Mouse (Mus musculus) left cerebral cortex, postnatal 4 days (tissue): ENCODE measurements around the gene Clec14a. TPM values are rescaled to one million over a fixed set of nuclear protein-coding genes. Genes with fewer than 3 reads are reported as not detected.
"Not testable (repeated sequence)": the region's sequence is repeated elsewhere in the genome, so short reads cannot be mapped to it uniquely, and the experiment has no call there.

ENCODE experiments used
- DNase-seq: peaks from one replicate; pipeline ENCODE4 v3.0.0-alpha.2; 2022
- intact Hi-C: fragments of 180-260 bp; cut with DNase I; formaldehyde crosslinking; loops from one replicate; pipeline ENCODE4 v1.15.1; 2025
- total RNA-seq, 2 experiments: library from RNA; stranded (reverse); gene quantifications; 2 replicates each; pipeline ENCODE4 v1.2.3; 2021

Gene Clec14a
- total RNA-seq, result 1 to 10 TPM; 5.3 to 6.8 TPM

GRCm38 (mm10) chr12:58268563-58269501 is at the start of gene Clec14a:
TSS of gene Clec14a (minus strand) at chr12:58269290.
- intact Hi-C loops, result no loop called here
- DNase-seq, result peak; percentile 21

- intact Hi-C loops, result no loop called here
- DNase-seq, result no peak
These were observed 38.7 kb upstream of the Clec14a start for GRCm38 (mm10) chr12:58307835-58308234.

GRCm38 (mm10) chr12:58306402-58306801 is 37.3 kb upstream of the Clec14a start:
- intact Hi-C loops, result not testable (repeated sequence)
- peak; percentile 2 for DNase-seq

GRCm38 (mm10) chr12:58305567-58305966 is 36.5 kb upstream of the Clec14a start:
- intact Hi-C loops, result no loop called here
- no peak for DNase-seq

GRCm38 (mm10) chr12:58296980-58297379 is 27.9 kb upstream of the Clec14a start:
- intact Hi-C loops, result no loop called here
- DNase-seq, result no peak

- intact Hi-C loops, result no loop called here
- no peak for DNase-seq
These were observed 16.8 kb upstream of the Clec14a start for GRCm38 (mm10) chr12:58285912-58286311.

GRCm38 (mm10) chr12:58270520-58270919 is 1.4 kb upstream of the Clec14a start:
- intact Hi-C loops, result no loop called here
- DNase-seq, result no peak

- DNase-seq, result no peak
- intact Hi-C loops, result no loop called here
These were observed 415 bp upstream of the Clec14a start for GRCm38 (mm10) chr12:58269505-58269904.

GRCm38 (mm10) chr12:58268186-58268562 is 916 bp downstream of the Clec14a start:
- peak; percentile 3 for DNase-seq
- intact Hi-C loops, result no loop called here

- intact Hi-C loops, result no loop called here
- no peak for DNase-seq
These were observed 1.3 kb downstream of the Clec14a start for GRCm38 (mm10) chr12:58267779-58268178.

- intact Hi-C loops, result no loop called here
- no peak for DNase-seq
These were observed 17.2 kb downstream of the Clec14a start for GRCm38 (mm10) chr12:58251901-58252300.

- intact Hi-C loops, result no loop called here
- DNase-seq, result no peak
These were observed 36.6 kb downstream of the Clec14a start for GRCm38 (mm10) chr12:58232489-58232888.

GRCm38 (mm10) chr12:58225644-58226043 is 43.4 kb downstream of the Clec14a start:
- intact Hi-C loops, result no loop called here
- no peak for DNase-seq

- intact Hi-C loops, result loop anchor here (10.0 kb wide), 3 partner anchors 206 to 586 kb away; no protein-coding TSS in a partner anchor
- DNase-seq, result no peak
These were observed 50.0 kb downstream of the Clec14a start for GRCm38 (mm10) chr12:58219078-58219477.

GRCm38 (mm10) chr12:58216218-58216617 is 52.9 kb downstream of the Clec14a start:
- no peak for DNase-seq
- intact Hi-C loops, result loop anchor here (10.0 kb wide), 3 partner anchors 209 to 589 kb away; no protein-coding TSS in a partner anchor

Other genes with a start within 250 kb of the Clec14a start
- 10 to 100 TPM; 72.0 to 72.2 TPM for gene Sstr1, start 57.5 kb downstream of the Clec14a start, total RNA-seq